Mouse (Mus musculus): ENCODE measurements around the gene Bbx.

DNA sequence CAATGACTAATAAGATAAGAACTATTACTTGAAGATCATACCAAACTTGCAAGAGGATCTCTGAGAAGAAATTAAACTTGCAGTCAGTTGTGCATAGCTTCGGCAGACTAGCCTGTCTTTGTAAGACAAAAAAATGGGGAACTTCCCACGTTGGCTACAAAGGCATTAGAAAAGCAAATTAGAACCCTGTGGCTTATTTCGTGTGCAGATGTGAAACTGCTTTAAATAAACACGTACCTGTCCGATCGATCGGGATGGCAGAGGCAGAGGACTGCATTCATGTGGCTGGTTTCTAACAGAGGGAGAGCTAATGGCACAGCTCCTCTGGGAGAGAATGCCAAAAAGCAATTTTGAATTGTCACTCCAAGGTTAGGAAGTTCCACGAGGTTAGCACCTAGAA, 16.8 kb downstream of the Bbx start:
- TF ChIP-seq CTCF (IDR thresholded peaks at IDR 0.05) (no peak), POLR2A (IDR thresholded peaks at IDR 0.05; ENCODE audit: insufficient read depth, low read depth, low read length) (no peak), EP300 (IDR thresholded peaks at IDR 0.05; ENCODE audit: insufficient read depth, low read depth, low read length) (no peak)
